Mouse (Mus musculus) effector memory CD4-positive, alpha-beta T cell, adult 7 months (primary cell): ENCODE results near the gene Spire2. TPM values are rescaled to one million over a fixed set of nuclear protein-coding genes. Genes with fewer than 3 reads are reported as not detected.

Experiments
- polyA plus RNA-seq: library from polyadenylated mRNA; unstranded; fragments of 100-300 nt; shearing (Covaris generic); gene quantifications from one replicate; pipeline ENCODE4 v1.2.1, GENCODE M21; 2017

The Spire2 gene
- 0.54 TPM for polyA plus RNA-seq

DNA sequence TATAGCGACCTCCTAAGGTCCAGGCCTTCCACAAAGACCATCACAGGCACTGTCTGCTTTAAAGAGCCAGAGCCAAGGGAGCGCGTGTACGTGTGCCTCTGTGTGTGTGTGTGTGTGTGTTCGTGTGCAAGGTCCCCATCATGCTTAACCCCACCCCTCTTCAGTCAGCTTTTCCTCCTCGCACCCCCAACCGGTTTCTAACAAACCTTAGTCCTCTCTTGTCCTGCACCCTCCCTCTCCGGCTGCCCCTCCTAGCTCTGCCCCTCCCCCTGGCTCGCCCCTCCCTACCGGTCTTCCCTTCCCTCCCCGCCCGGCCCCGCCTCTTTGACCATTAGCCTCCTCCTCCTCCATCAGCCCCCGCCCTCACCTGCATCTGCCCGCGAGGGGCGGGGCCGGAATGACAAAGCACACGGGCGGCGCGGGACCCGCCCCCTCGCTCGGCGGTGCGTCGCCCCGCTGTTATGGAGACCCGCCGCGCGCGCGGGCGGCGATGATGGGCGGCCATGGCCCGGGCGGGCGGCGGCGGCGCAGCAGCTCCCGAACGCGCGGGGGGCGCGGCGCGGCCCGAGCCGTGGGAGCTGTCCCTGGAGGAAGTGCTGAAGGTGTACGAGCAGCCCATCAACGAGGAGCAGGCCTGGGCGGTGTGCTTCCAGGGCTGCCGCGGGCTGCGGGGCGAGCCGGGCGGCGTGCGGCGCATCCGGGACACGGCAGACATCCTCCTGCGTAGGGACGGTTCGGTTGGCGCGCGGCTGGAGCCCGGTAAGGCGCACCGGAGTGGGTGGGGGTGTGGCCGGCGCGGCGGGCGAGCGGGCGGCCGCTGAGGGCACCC lies at the start of gene Spire2:
TSS of gene Spire2 (plus strand) at position 452 of the 829 bp plus-strand sequence.

DNA sequence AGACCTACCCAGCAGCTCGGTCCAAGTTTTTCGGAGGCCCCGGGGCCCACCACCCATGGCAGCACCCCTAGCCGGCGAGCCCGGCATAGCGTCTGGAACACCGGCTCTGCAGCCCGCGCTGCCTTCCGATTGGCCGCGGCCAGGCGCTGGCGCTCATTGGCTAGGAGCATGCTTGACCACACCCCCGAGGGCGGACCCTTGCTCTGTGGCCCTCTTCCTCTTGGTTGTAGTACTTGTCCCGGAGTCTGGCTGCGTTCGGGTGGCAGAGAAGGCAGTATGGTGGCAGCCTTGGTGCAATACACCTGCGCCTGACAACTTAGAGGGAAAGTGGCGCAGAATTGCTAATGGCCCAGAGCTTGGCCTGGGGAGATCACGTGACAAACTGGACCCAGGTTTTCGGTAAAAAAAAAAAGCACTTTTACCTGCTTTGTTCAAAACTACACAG lies 14.0 kb upstream of the Spire2 start, which contains the start of gene Fanca:
TSS of gene Fanca (minus strand) at position 110 of the 445 bp plus-strand sequence.

DNA sequence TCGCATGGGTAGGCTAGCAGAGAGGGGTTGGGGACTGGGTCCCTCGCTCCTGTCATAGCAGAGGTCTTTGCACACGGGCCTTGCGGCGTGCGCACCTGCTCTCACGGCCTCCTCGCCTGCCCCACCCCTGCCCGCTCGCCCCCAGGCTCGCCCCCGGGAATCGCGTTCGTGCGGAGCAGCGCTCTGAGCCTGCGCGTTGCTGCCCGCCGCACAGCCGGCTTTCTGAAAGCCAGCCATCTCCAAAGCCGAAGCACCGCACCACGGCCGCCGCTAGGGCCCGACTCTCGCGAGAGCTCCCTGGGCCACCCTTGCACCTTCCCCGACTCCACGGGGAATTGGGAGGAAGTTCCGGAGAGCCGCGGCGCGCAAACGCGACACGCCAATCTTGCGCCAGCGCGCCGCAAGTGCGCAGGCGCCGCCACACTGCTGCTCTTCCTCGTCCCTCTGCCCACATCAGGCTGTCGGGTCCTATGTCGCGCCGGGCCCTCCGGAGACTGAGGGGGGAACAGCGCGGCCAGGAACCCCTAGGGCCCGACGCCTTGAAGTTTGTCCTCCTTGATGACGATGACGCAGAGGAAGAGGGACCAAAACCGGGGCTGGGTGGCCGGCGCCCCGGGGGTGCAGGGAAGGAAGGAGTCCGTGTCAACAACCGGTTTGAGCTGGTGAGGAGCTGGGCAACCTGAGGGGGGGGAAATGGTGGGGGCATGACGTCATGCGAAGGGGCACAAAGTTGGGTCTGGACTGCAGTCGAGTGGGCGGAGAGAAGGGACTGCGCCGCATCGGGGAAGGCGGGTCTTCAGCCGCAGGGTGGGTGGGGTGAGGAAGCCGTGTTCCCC lies 41.1 kb downstream of the Spire2 start, which contains the start of gene Tcf25:
TSS of gene Tcf25 (plus strand) at position 351 of the 836 bp plus-strand sequence.

DNA sequence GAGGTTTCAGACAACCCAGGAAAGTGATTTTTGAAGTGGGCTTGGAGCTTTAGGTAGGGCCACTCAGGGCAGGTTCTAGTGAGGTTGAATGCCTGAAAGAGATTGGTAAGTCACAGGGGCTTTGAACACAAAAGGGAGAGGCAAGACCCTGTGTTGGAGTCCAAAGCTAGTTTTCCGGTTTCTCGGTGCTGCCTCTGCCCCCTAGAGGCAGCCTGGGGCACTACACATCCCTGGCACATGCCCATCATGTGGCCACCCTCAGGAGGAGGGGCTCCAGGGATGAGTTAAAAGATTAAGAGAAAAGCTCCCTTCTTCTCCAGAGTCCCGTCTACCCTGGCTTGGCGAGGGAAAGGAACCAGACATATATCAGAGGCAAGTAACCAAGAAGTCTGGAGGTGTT lies 74.3 kb downstream of the Spire2 start, which contains the start of gene Mc1r:
TSS of gene Mc1r (plus strand) at position 322 of the 400 bp plus-strand sequence.

DNA sequence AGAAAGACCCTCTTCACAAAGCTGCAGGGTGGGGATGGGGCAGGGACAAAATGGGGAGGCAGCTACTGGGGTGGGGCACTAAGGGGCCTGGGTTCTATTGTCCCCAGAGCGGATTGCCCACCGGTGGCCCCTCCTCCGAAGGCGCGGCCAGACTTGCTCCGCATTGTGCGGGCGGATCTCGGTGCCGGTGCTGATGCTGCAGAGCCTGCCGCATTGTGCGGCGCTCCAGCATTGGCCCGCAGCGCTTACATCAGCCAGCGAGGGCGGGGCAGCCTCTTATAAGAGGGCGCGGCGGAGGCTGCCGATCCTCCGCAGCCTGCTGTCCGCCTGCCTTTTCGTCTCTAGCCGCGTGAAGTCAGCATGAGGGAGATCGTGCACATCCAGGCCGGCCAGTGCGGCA lies 78.7 kb downstream of the Spire2 start, which contains the start of gene Tubb3:
TSS of gene Tubb3 (plus strand) at position 179 of the 400 bp plus-strand sequence.

Other genes with a start within 250 kb of the Spire2 start
- 955 TPM for gene Rpl13, start 230.4 kb upstream of the Spire2 start, polyA plus RNA-seq
- 14.2 TPM for gene Cpne7, start 215.3 kb upstream of the Spire2 start, polyA plus RNA-seq
- 0.33 TPM for gene Sult5a1, start 174.4 kb upstream of the Spire2 start, polyA plus RNA-seq
- not detected for gene Dpep1, start 146.5 kb upstream of the Spire2 start, polyA plus RNA-seq
- 162 TPM for gene Chmp1a, start 120.0 kb upstream of the Spire2 start, polyA plus RNA-seq
- not detected for gene Spata33, start 119.9 kb upstream of the Spire2 start, polyA plus RNA-seq
- gene Cdk10, start 107.9 kb upstream of the Spire2 start, polyA plus RNA-seq, result 16.1 TPM
- 7.9 TPM for gene Spata2l, start 96.5 kb upstream of the Spire2 start, polyA plus RNA-seq
- 36.7 TPM for gene Zfp276, start 78.5 kb upstream of the Spire2 start, polyA plus RNA-seq
- gene Vps9d1, start 78.4 kb upstream of the Spire2 start, polyA plus RNA-seq, result 16.2 TPM
- gene Fanca, start 14.1 kb upstream of the Spire2 start, polyA plus RNA-seq, result 5.4 TPM
- 348 TPM for gene Tcf25, start 41.0 kb downstream of the Spire2 start, polyA plus RNA-seq
- gene Mc1r, start 74.4 kb downstream of the Spire2 start, polyA plus RNA-seq, result 0.50 TPM
- not detected for gene Tubb3, start 78.7 kb downstream of the Spire2 start, polyA plus RNA-seq
- 8.2 TPM for gene Def8, start 90.8 kb downstream of the Spire2 start, polyA plus RNA-seq
- gene Afg3l1, start 145.2 kb downstream of the Spire2 start, polyA plus RNA-seq, result 72.8 TPM
- not detected for gene Dbndd1, start 182.8 kb downstream of the Spire2 start, polyA plus RNA-seq
- gene Gas8, start 186.1 kb downstream of the Spire2 start, polyA plus RNA-seq, result 2.3 TPM